Mouse (Mus musculus) spleen, adult 2 months (tissue): ENCODE results near the gene Ttc30a2. TPM values are rescaled to one million over a fixed set of nuclear protein-coding genes. Genes with fewer than 3 reads are reported as not detected.

ENCODE experiments used
- DNase-seq, 2 experiments: peaks; one replicate each; pipeline versions ENCODE4 v3.0.0 to v3.0.0-alpha.2; 2012 to 2021; ENCODE audit warnings: low spot score in 2 of 2, low read depth in 1 of 2
- H3K27ac ChIP-seq: fragments of 200-500 bp; 2 replicates; pipeline ENCODE4 v1.5.1; 2012; ENCODE audit warnings: low read length, inconsistent platforms; ENCODE audit not compliant: insufficient read depth
- H3K27me3 ChIP-seq: fragments of 200-500 bp; 2 replicates; pipeline ENCODE4 v1.6.1; 2012; ENCODE audit warnings: mild to moderate bottlenecking, moderate library complexity, low read length, inconsistent platforms; ENCODE audit not compliant: control insufficient read depth, insufficient read depth
- H3K36me3 ChIP-seq: fragments of 200-500 bp; 2 replicates; pipeline ENCODE4 v1.6.1; 2012; ENCODE audit warnings: mild to moderate bottlenecking, low read length, inconsistent platforms; ENCODE audit not compliant: control insufficient read depth, insufficient read depth
- H3K4me1 ChIP-seq: fragments of 200-500 bp; 2 replicates; pipeline ENCODE4 v1.6.1; 2011; ENCODE audit warnings: inconsistent platforms; ENCODE audit not compliant: control insufficient read depth, insufficient read depth, insufficient read length
- H3K4me3 ChIP-seq: fragments of 200-500 bp; 2 replicates; pipeline ENCODE4 v1.5.1; 2011; ENCODE audit warnings: mild to moderate bottlenecking, inconsistent platforms; ENCODE audit not compliant: insufficient read depth, insufficient read length; ENCODE audit errors: extremely low read depth
- CTCF ChIP-seq: fragments of 200-500 bp; IDR thresholded peaks from 2 replicates; pipeline ENCODE4 v1.5.1; 2011; ENCODE audit warnings: mild to moderate bottlenecking, inconsistent platforms; ENCODE audit not compliant: insufficient read depth, insufficient read length, insufficient replicate concordance; ENCODE audit errors: extremely low read depth
- POLR2A ChIP-seq: fragments of 200-500 bp; IDR thresholded peaks from 2 replicates; pipeline ENCODE4 v1.6.1; 2011; ENCODE audit warnings: low read depth, low read length, inconsistent platforms
- WGBS: fragments of 180-500 bp; shearing (Covaris S2); methylation state at CpG from one replicate; pipeline ENCODE4 v1.1.7; 2018; 5-methylcytosine and 5-hydroxymethylcytosine counted together
- polyA plus RNA-seq: library from polyadenylated mRNA; depleted of rRNA; stranded (reverse); fragments of >200 nt; gene quantifications from 2 replicates; pipeline ENCODE4 v1.2.3, GENCODE M21; 2012; rRNA removed

The Ttc30a2 gene
- polyA plus RNA-seq, 1 experiment = 0.07 TPM

- H3K4me1 ChIP-seq = no peaks in the 10 kb centered on the region
- no peak overlapping the region for H3K4me3 ChIP-seq
- WGBS = 94% methylated on average over 6 of the region's 6 CpGs
- H3K36me3 ChIP-seq = peaks cover 12% of the 10 kb centered on the region
- DNase-seq = no peak
- no peak for TF ChIP-seq POLR2A
- no peak for TF ChIP-seq CTCF
- H3K27me3 ChIP-seq = no peaks in the 10 kb centered on the region
- H3K27ac ChIP-seq = no peak overlapping the region
These were observed 48.1 kb downstream of the Ttc30a2 start for GRCm38 (mm10) chr2:75929786-75930444.

- no peak overlapping the region for H3K4me3 ChIP-seq
- H3K4me1 ChIP-seq = no peaks in the 10 kb centered on the region
- no peak for DNase-seq
- H3K36me3 ChIP-seq = peaks cover 12% of the 10 kb centered on the region
- no peak overlapping the region for H3K27ac ChIP-seq
- TF ChIP-seq CTCF (no peak), POLR2A (no peak)
- H3K27me3 ChIP-seq = no peaks in the 10 kb centered on the region
- 92% methylated on average over 2 of the region's 2 CpGs for WGBS
These were observed 48.8 kb downstream of the Ttc30a2 start for GRCm38 (mm10) chr2:75929141-75929540.

DNA sequence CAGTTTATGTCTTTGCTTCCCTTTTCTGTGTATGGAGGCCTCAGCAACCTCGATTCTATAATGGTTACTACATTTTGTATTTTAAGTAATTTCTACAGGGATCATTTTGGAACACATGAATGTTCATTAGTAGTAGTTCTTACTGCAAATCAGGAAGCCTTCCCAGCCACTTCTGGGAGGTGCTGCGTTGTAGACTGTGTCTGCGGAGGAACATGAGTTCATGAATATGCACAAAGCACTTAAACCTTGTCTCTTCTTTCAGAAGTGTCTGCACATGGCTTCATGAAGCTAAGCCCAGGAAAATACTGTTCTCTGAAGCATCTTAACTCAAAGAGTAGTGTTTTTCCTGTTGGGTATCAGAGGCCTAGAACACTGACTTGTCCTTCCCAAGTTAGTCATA lies 50.0 kb downstream of the Ttc30a2 start:
- 92% methylated on average over 3 of the region's 3 CpGs for WGBS
- Histone ChIP-seq H3K4me1 (no peaks in the 10 kb centered on the region), H3K27ac (no peak overlapping the region), H3K36me3 (peaks cover 12% of the 10 kb centered on the region), H3K4me3 (no peak overlapping the region), H3K27me3 (no peaks in the 10 kb centered on the region)
- TF ChIP-seq CTCF (no peak), POLR2A (no peak)
- DNase-seq = no peak

- no peak for DNase-seq
- 90% methylated on average over 5 of the region's 5 CpGs for WGBS
- Histone ChIP-seq H3K4me1 (no peaks in the 10 kb centered on the region), H3K36me3 (peaks cover 12% of the 10 kb centered on the region), H3K27ac (no peak overlapping the region), H3K27me3 (no peaks in the 10 kb centered on the region), H3K4me3 (no peak overlapping the region)
- TF ChIP-seq POLR2A = no peak
- no peak for TF ChIP-seq CTCF
These were observed 51.9 kb downstream of the Ttc30a2 start for GRCm38 (mm10) chr2:75926061-75926460.

Other genes starting within 250 kb of the Ttc30a2 start
- 3.5 and 5.1 TPM in 2 replicates for gene Agps, start 146.0 kb downstream of the Ttc30a2 start, polyA plus RNA-seq
- 1.8 and 2.6 TPM in 2 replicates for gene Ttc30b, start 39.6 kb downstream of the Ttc30a2 start, polyA plus RNA-seq
- 1.4 and 1.9 TPM in 2 replicates for gene Ttc30a1, start 3.8 kb upstream of the Ttc30a2 start, polyA plus RNA-seq